Mouse (Mus musculus) c-Kit-positive CD71-positive TER-119-negative erythroid progenitor cells, embryonic 14.5 days (primary cell): ENCODE data around the gene Wdr25.

Source experiments
- DNase-seq: peaks from one replicate; pipeline ENCODE4 v3.0.0-alpha.2; 2013; ENCODE audit warnings: low read depth

Gene Wdr25

GRCm38 (mm10) chr12:108937506-108937905, 44.1 kb downstream of the Wdr25 start:
- DNase-seq: no peak

GRCm38 (mm10) chr12:108938844-108939243, 45.4 kb downstream of the Wdr25 start:
- no peak for DNase-seq

GRCm38 (mm10) chr12:108939317-108939716, 45.9 kb downstream of the Wdr25 start:
- DNase-seq: no peak

GRCm38 (mm10) chr12:108940255-108940654, 46.8 kb downstream of the Wdr25 start:
- DNase-seq: no peak

- DNase-seq: no peak
Observed at GRCm38 (mm10) chr12:108941282-108941681, 47.9 kb downstream of the Wdr25 start.

- no peak for DNase-seq
Observed at GRCm38 (mm10) chr12:108942203-108942923, 48.9 kb downstream of the Wdr25 start.

- no peak for DNase-seq
Observed at GRCm38 (mm10) chr12:108953011-108953550, 59.6 kb downstream of the Wdr25 start.

GRCm38 (mm10) chr12:108953838-108954237, 60.4 kb downstream of the Wdr25 start:
- no peak for DNase-seq

GRCm38 (mm10) chr12:108954456-108954855, 61.0 kb downstream of the Wdr25 start:
- DNase-seq: no peak

GRCm38 (mm10) chr12:108958483-108958882, 65.1 kb downstream of the Wdr25 start:
- peak; percentile 29 for DNase-seq

GRCm38 (mm10) chr12:108958991-108959638, 65.7 kb downstream of the Wdr25 start:
- DNase-seq: no peak

GRCm38 (mm10) chr12:108959639-108960219, 66.3 kb downstream of the Wdr25 start:
- DNase-seq: no peak

- DNase-seq: no peak
Observed at GRCm38 (mm10) chr12:108960225-108960624, 66.8 kb downstream of the Wdr25 start.

GRCm38 (mm10) chr12:108967631-108968030, 74.2 kb downstream of the Wdr25 start:
- DNase-seq: no peak

- DNase-seq: no peak
Observed at GRCm38 (mm10) chr12:108968031-108968430, 74.6 kb downstream of the Wdr25 start.

GRCm38 (mm10) chr12:108971446-108971845, 78.0 kb downstream of the Wdr25 start:
- no peak for DNase-seq

- DNase-seq: no peak
Observed at GRCm38 (mm10) chr12:108972234-108972633, 78.8 kb downstream of the Wdr25 start.

GRCm38 (mm10) chr12:108979977-108980376, 86.5 kb downstream of the Wdr25 start:
- DNase-seq: no peak

- DNase-seq: no peak
Observed at GRCm38 (mm10) chr12:108981941-108982683, 88.7 kb downstream of the Wdr25 start.

- DNase-seq: no peak
Observed at GRCm38 (mm10) chr12:108982684-108982960, 89.2 kb downstream of the Wdr25 start.

GRCm38 (mm10) chr12:108983496-108983895, 90.1 kb downstream of the Wdr25 start:
- no peak for DNase-seq

GRCm38 (mm10) chr12:108984471-108984870, 91.0 kb downstream of the Wdr25 start:
- DNase-seq: no peak

- no peak for DNase-seq
Observed at GRCm38 (mm10) chr12:108985025-108985424, 91.6 kb downstream of the Wdr25 start.
